Comparison of ENCODE assay signal across 13 mouse cellular contexts in genomic region chr4:148849437-148849836, GRCm38 (mm10).
"Had no signal": no experiment of that assay in that cellular context is flagged by ENCODE, and none has a peak within 500 bp of the region (broad histone marks: within the 10 kb centered on the region; RNA-seq: fewer than 3 reads in every experiment).

No protein-coding gene starts in this region.

- H3K9me3 ChIP-seq: kidney, embryonic 15.5 days; limb, embryonic 15.5 days; liver, embryonic 13.5 days; midbrain, embryonic 15.5 days; neural tube, embryonic 13.5 days had no signal

- ATAC-seq: liver, postnatal 0 days; midbrain, embryonic 15.5 days had no signal

- DNase-seq: kidney, adult 2 months; kidney, postnatal 14 days; liver, embryonic 13.5 days; liver, postnatal 0 days; right cerebral cortex, postnatal 14 days; thymus, postnatal 4 days had no signal

- H3K4me1 ChIP-seq: liver, embryonic 13.5 days had no signal

- H3K36me3 ChIP-seq: kidney, embryonic 15.5 days; limb, embryonic 15.5 days; liver, embryonic 13.5 days; midbrain, embryonic 15.5 days; neural tube, embryonic 13.5 days had no signal

- H3K27ac ChIP-seq: kidney, embryonic 15.5 days; left cerebral cortex, adult 2 months; limb, embryonic 15.5 days; liver, embryonic 13.5 days; midbrain, embryonic 15.5 days; neural tube, embryonic 13.5 days; stomach, postnatal 0 days had no signal

- H3K4me2 ChIP-seq: kidney, embryonic 15.5 days; limb, embryonic 15.5 days; liver, embryonic 13.5 days; midbrain, embryonic 11.5 days; midbrain, embryonic 15.5 days; neural tube, embryonic 13.5 days had no signal

- H3K9ac ChIP-seq: kidney, embryonic 15.5 days; limb, embryonic 15.5 days; liver, embryonic 13.5 days; liver, postnatal 0 days; midbrain, embryonic 15.5 days; neural tube, embryonic 13.5 days had no signal

- H3K4me3 ChIP-seq: kidney, embryonic 15.5 days; left cerebral cortex, adult 2 months; limb, embryonic 15.5 days; liver, embryonic 13.5 days; midbrain, embryonic 15.5 days; neural tube, embryonic 13.5 days had no signal
